Mouse (Mus musculus): ENCODE measurements around the gene Snx29. TPM values are rescaled to one million over a fixed set of nuclear protein-coding genes. Genes with fewer than 3 reads are reported as not detected.
"Not testable (repeated sequence)": the region's sequence is repeated elsewhere in the genome, so short reads cannot be mapped to it uniquely, and the experiment has no call there.

Gene Snx29
- 12.5 and 13.5 TPM in 2 replicates for polyA plus RNA-seq (2014; fragmentation: Nextera tagmentation; extraction: Ambion mirVana)

DNA sequence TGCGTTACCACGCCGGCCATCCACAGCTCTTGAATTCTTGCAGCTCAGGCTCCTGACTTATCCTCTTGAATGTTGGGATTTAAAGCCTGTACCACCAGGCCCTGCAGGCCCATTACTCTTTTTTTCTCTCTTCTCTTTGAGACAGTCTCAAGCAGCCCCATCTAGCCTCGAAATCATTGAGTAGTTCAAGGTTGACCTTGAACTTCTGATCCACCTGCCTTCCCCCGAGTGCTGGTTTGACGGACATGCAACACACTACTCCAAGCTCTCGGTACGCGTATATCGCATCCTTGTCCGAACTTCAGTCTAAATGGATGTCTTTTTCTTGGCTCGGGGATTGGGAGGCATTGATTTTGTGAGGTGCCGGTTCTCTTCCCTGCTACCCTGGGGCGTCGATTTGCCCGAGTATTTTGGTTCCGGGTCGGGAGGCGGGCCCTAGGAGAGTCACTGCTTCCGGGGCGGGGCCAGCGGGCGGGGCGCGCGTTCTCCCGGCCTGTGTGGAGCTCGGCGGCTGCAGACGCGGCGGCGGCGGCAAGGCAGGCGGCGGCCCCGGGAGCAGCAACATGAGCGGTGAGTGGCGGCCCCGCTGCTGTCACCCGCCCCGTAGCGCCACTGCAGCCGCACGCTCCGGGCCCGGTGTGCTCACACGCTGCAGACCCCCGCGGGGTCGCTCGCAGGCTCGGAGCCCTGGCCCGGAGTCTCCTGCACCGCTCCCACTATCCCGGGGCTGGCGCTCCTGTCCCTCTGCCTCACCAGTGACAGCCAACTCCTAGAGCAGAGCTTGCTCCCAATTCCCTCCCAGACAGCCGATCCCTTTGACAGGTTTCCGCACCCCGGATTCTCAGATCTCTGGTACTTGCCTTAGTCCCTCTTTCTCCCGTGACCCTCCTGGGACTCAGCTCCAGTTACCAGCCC is at the start of gene Snx29:
Gene Snx29 (plus strand): TSS at position 500 of the 915 bp plus-strand sequence.
- no peaks in the 10 kb centered on the region for H3K27me3 ChIP-seq (ENCODE audit: control insufficient read depth, insufficient read depth, low read length)
- DNase-seq (ENCODE audit: low spot score) (peak; percentile 98), ATAC-seq (replicated peaks; ENCODE audit: low FRiP score) (peak; percentile 98)
- peak within 1 kb of the TSS; percentile 82 for H3K4me3 ChIP-seq (ENCODE audit: low read depth, low read length)
- H3K9me3 ChIP-seq (ENCODE audit: control insufficient read depth, low read length) = no peaks in the 10 kb centered on the region
- H3K36me3 ChIP-seq (ENCODE audit: control insufficient read depth, insufficient read depth, low read length) = no peaks in the 10 kb centered on the region
- peak within 1 kb of the TSS; percentile 76 for H3K9ac ChIP-seq (ENCODE audit: low read length)
- H3K4me2 ChIP-seq (ENCODE audit: low read depth, low read length, severe bottlenecking) = peak within 1 kb of the TSS; percentile 93
- 0 out of 2 replicates have a peak, but pooled peaks cover 2% of the 10 kb centered on the region for H3K4me1 ChIP-seq (replicated peaks; ENCODE audit: control insufficient read depth, insufficient read depth, low read length)
- H3K27ac ChIP-seq (ENCODE audit: low read depth, low read length) = peak within 1 kb of the TSS; percentile 66
- 6% methylated on average over 48 of the region's 61 CpGs for WGBS

DNA sequence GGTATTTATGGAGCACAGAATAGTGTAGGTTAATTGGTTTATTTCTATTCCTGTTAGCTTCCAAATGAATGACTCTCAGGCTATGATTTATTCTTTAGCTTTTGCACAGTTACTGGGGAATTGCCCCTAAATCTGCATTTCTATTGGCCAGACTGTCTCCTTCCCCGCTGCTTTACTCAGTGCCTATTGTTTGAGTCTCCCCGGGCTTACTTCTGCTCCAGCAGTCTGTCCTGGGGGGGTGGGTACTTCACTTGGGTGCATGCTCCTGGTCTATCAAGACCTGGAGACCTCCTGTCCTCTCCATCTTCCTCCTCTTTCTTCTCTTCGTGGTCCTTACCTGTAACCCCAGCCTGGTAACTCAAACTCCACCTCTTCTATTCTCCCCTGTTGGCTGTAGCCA is 45.8 kb upstream of the Snx29 start:
- Histone ChIP-seq H3K4me1 (replicated peaks; ENCODE audit: control insufficient read depth, insufficient read depth, low read length) (no peaks in the 10 kb centered on the region), H3K9ac (ENCODE audit: low read length) (no peak overlapping the region), H3K36me3 (ENCODE audit: control insufficient read depth, insufficient read depth, low read length) (no peaks in the 10 kb centered on the region), H3K9me3 (ENCODE audit: control insufficient read depth, low read length) (no peaks in the 10 kb centered on the region), H3K27ac (ENCODE audit: low read depth, low read length) (no peak overlapping the region), H3K4me2 (ENCODE audit: low read depth, low read length, severe bottlenecking) (no peak overlapping the region), H3K27me3 (ENCODE audit: control insufficient read depth, insufficient read depth, low read length) (no peaks in the 10 kb centered on the region), H3K4me3 (ENCODE audit: low read depth, low read length) (no peak overlapping the region)
- WGBS = 48% methylated on average over 3 of the region's 3 CpGs
- ATAC-seq (replicated peaks; ENCODE audit: low FRiP score) = no peak
- DNase-seq (ENCODE audit: low spot score) = no peak

DNA sequence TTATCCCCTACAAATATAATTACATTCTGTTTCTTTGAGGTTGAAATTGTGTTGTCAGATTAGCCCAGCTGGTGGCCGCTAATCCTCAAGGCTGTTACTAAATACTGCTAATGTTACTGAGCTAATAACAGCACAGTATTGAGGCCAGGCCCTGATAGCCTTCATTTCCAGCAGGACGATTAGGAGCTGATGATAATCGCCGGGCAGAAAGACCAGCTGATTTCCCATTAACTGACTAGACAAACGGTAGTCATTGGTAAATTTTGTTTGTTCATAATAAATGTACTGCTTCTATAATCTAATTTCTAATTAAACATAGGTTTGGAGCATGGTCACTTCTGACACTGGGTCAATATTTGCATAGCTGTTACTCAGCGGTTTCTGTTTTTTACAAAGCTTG is 43.9 kb upstream of the Snx29 start:
- ATAC-seq (replicated peaks; ENCODE audit: low FRiP score) = no peak
- H3K4me2 ChIP-seq (ENCODE audit: low read depth, low read length, severe bottlenecking) = no peak overlapping the region
- H3K27me3 ChIP-seq (ENCODE audit: control insufficient read depth, insufficient read depth, low read length) = no peaks in the 10 kb centered on the region
- H3K36me3 ChIP-seq (ENCODE audit: control insufficient read depth, insufficient read depth, low read length) = no peaks in the 10 kb centered on the region
- no peak overlapping the region for H3K4me3 ChIP-seq (ENCODE audit: low read depth, low read length)
- H3K27ac ChIP-seq (ENCODE audit: low read depth, low read length) = no peak overlapping the region
- DNase-seq (ENCODE audit: low spot score) = no peak
- no peaks in the 10 kb centered on the region for H3K9me3 ChIP-seq (ENCODE audit: control insufficient read depth, low read length)
- H3K4me1 ChIP-seq (replicated peaks; ENCODE audit: control insufficient read depth, insufficient read depth, low read length) = no peaks in the 10 kb centered on the region
- 65% methylated on average over 6 of the region's 6 CpGs for WGBS
- H3K9ac ChIP-seq (ENCODE audit: low read length) = no peak overlapping the region

DNA sequence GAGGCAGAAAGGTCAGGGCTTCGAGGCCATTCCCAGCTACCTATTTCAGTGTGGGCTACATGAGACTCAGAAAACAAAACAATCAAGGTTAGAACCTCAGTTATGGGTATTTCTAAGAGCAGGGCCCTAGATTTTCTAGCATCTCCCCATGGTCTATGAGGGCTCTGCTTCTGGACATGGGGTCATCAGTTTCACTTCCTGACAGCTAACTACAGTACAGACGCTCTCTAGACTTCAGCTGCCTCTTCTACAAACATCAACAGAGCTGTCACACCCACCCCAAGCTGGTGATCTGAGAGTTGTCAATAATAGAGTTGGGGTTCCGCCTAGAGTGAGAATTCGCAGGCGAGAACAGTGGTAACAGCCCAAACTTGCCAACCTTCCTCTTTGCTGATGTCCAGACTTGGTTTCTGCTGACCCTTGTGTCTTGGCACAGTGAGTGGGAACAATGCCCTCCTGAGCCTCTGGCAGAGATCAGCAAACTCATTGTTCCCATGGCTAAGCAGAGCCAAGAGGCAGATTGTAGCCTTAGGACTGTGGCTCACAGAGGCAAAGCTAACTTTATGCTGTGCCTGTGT is 40.0 kb upstream of the Snx29 start:
- no peak overlapping the region for H3K4me3 ChIP-seq (ENCODE audit: low read depth, low read length)
- no peaks in the 10 kb centered on the region for H3K36me3 ChIP-seq (ENCODE audit: control insufficient read depth, insufficient read depth, low read length)
- no peak overlapping the region for H3K27ac ChIP-seq (ENCODE audit: low read depth, low read length)
- DNase-seq (ENCODE audit: low spot score) (no peak), ATAC-seq (replicated peaks; ENCODE audit: low FRiP score) (no peak)
- no peak overlapping the region for H3K9ac ChIP-seq (ENCODE audit: low read length)
- no peaks in the 10 kb centered on the region for H3K27me3 ChIP-seq (ENCODE audit: control insufficient read depth, insufficient read depth, low read length)
- H3K4me1 ChIP-seq (replicated peaks; ENCODE audit: control insufficient read depth, insufficient read depth, low read length) = no peaks in the 10 kb centered on the region
- no peak overlapping the region for H3K4me2 ChIP-seq (ENCODE audit: low read depth, low read length, severe bottlenecking)
- H3K9me3 ChIP-seq (ENCODE audit: control insufficient read depth, low read length) = no peaks in the 10 kb centered on the region
- 88% methylated on average over 5 of the region's 5 CpGs for WGBS

DNA sequence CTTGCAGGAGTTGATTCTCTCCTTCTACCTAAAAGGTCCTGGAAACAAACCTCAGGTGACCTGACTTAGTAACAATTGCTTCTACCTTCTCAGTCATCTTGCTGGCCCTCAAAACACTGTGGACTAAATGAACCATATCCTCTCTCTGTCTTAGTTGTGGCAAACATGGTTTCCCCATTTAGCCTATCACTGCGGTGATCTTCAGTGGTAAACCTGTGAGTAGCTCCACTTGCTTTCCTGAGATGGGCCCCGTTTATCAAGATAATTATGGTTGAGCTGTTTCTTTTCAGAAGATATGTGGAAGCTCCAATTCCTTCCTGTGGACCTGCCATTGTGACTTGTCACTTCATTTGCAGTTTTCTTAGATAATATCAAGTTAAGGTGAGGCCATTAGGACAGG is 37.8 kb upstream of the Snx29 start:
- no peak overlapping the region for H3K4me2 ChIP-seq (ENCODE audit: low read depth, low read length, severe bottlenecking)
- no peaks in the 10 kb centered on the region for H3K36me3 ChIP-seq (ENCODE audit: control insufficient read depth, insufficient read depth, low read length)
- H3K9ac ChIP-seq (ENCODE audit: low read length) = no peak overlapping the region
- no peaks in the 10 kb centered on the region for H3K27me3 ChIP-seq (ENCODE audit: control insufficient read depth, insufficient read depth, low read length)
- DNase-seq (ENCODE audit: low spot score) = no peak
- whole genome bisulfite sequencing = 84% methylated on average over 2 of the region's 2 CpGs
- no peaks in the 10 kb centered on the region for H3K4me1 ChIP-seq (replicated peaks; ENCODE audit: control insufficient read depth, insufficient read depth, low read length)
- no peak for ATAC-seq (replicated peaks; ENCODE audit: low FRiP score)
- H3K27ac ChIP-seq (ENCODE audit: low read depth, low read length) = no peak overlapping the region
- no peaks in the 10 kb centered on the region for H3K9me3 ChIP-seq (ENCODE audit: control insufficient read depth, low read length)
- no peak overlapping the region for H3K4me3 ChIP-seq (ENCODE audit: low read depth, low read length)

DNA sequence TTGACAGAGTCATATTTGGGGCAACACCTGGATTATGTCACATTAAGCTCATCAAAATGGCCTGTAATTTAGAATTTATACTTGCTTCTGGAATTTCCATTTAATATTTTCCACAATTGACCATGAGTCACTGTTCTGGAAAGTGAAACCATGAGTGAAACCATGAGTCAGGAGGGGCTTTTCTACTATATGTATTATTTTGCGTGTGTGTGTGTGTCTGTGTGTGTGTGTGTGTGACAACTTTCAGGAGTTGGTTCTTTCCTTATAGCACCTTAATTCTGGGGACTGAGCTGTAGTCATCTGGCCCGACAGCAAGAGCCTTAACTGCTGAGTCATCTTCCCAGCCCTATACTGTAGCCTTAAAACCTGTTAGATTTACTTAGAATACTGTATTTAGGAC is 36.8 kb upstream of the Snx29 start:
- WGBS = 87% methylated on average over 2 of the region's 2 CpGs
- no peak overlapping the region for H3K4me3 ChIP-seq (ENCODE audit: low read depth, low read length)
- ATAC-seq (replicated peaks; ENCODE audit: low FRiP score) = no peak
- H3K9ac ChIP-seq (ENCODE audit: low read length) = no peak overlapping the region
- H3K27ac ChIP-seq (ENCODE audit: low read depth, low read length) = no peak overlapping the region
- H3K36me3 ChIP-seq (ENCODE audit: control insufficient read depth, insufficient read depth, low read length) = no peaks in the 10 kb centered on the region
- no peak overlapping the region for H3K4me2 ChIP-seq (ENCODE audit: low read depth, low read length, severe bottlenecking)
- H3K9me3 ChIP-seq (ENCODE audit: control insufficient read depth, low read length) = no peaks in the 10 kb centered on the region
- no peaks in the 10 kb centered on the region for H3K27me3 ChIP-seq (ENCODE audit: control insufficient read depth, insufficient read depth, low read length)
- DNase-seq (ENCODE audit: low spot score) = no peak
- H3K4me1 ChIP-seq (replicated peaks; ENCODE audit: control insufficient read depth, insufficient read depth, low read length) = no peaks in the 10 kb centered on the region

DNA sequence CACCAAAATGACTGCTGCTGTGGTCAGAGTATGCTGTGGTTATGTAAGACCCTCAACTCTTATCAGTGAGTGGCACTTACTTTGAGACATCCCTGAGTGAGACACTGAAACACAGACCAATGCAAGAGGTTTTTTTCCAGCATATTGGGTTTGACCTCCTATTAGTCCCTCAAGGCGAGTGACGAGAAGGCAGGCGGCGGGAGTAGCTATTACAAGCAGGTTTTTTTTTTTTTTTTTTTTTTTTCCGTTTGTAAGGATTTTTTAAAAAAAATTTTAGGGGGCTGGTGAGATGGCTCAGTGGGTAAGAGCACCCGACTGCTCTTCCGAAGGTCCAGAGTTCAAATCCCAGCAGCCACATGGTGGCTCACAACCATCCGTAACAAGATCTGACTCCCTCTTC is 33.8 kb upstream of the Snx29 start:
- H3K4me1 ChIP-seq (replicated peaks; ENCODE audit: control insufficient read depth, insufficient read depth, low read length); H3K27me3 ChIP-seq (ENCODE audit: control insufficient read depth, insufficient read depth, low read length); ATAC-seq (replicated peaks; ENCODE audit: low FRiP score); H3K36me3 ChIP-seq (ENCODE audit: control insufficient read depth, insufficient read depth, low read length); DNase-seq (ENCODE audit: low spot score); H3K4me2 ChIP-seq (ENCODE audit: low read depth, low read length, severe bottlenecking); H3K9me3 ChIP-seq (ENCODE audit: control insufficient read depth, low read length); H3K9ac ChIP-seq (ENCODE audit: low read length); H3K27ac ChIP-seq (ENCODE audit: low read depth, low read length); H3K4me3 ChIP-seq (ENCODE audit: low read depth, low read length): not testable (repeated sequence)
- WGBS = 95% methylated on average over 7 of the region's 8 CpGs

DNA sequence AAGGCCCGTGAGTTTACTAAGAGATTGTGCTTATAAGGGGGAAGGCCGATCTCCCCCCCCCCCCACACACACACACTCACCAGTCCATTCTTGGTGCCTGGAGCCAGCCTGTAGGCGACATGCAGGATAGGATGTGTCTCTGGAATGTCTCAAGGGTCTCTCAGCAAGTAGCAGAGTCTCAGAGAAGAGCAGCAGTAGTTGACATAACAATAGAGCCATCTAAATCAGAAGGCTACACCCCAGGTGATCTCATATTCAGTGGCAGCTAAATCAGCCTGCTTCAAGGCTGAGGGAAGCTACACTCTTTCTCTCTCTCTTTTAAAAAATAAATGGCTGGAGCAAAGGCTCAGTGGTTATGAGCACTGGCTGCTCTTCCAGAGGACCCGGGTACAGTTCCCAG is 27.1 kb upstream of the Snx29 start:
- ATAC-seq (replicated peaks; ENCODE audit: low FRiP score); H3K36me3 ChIP-seq (ENCODE audit: control insufficient read depth, insufficient read depth, low read length); H3K9ac ChIP-seq (ENCODE audit: low read length); H3K9me3 ChIP-seq (ENCODE audit: control insufficient read depth, low read length); DNase-seq (ENCODE audit: low spot score); H3K4me2 ChIP-seq (ENCODE audit: low read depth, low read length, severe bottlenecking); H3K27ac ChIP-seq (ENCODE audit: low read depth, low read length); H3K4me3 ChIP-seq (ENCODE audit: low read depth, low read length); H3K27me3 ChIP-seq (ENCODE audit: control insufficient read depth, insufficient read depth, low read length); H3K4me1 ChIP-seq (replicated peaks; ENCODE audit: control insufficient read depth, insufficient read depth, low read length): not testable (repeated sequence)
- WGBS = 74% methylated on average over 4 of the region's 4 CpGs

Measured in forebrain, embryonic 11.5 days (tissue).